Mouse (Mus musculus) liver, embryonic 14.5 days (tissue): ENCODE measurements at regions not wholly inside any gene's neighbourhood (a gene's known extent, or its start where the extent isn't known, plus 50 kb on each side); places are given as distances from the start of the nearest gene placed in this dataset.

Experiments used
- CTCF ChIP-seq: IDR thresholded peaks from 2 replicates; pipeline ENCODE4 v1.5.1; 2016; ENCODE audit warnings: antibody characterized with exemption, low read depth, control low read depth
- EP300 ChIP-seq: IDR thresholded peaks from 2 replicates; pipeline ENCODE4 v1.6.1; 2016; ENCODE audit warnings: antibody characterized with exemption, low read depth

- TF ChIP-seq CTCF: no peak
- no peak for TF ChIP-seq EP300
These were observed 307.4 kb downstream of the Etnk1 start for GRCm38 (mm10) chr6:143474396-143474795.
